8 mouse cellular contexts compared by ENCODE assay signal in genomic region chr19:7143854-7144253, GRCm38 (mm10). TPM values are rescaled to one million over a fixed set of nuclear protein-coding genes. Genes with fewer than 3 reads are reported as not detected.
DNase-seq lines count a peak whose midpoint lies in the region; ATAC-seq lines count a peak whose summit lies in the region.

No protein-coding gene starts in this region.

- H3K4me1 ChIP-seq in heart, embryonic 12.5 days (replicated peaks), result peaks cover 37% of the 10 kb centered on the region
- peaks cover 63% of the 10 kb centered on the region for H3K4me1 ChIP-seq in kidney, embryonic 15.5 days
- peaks cover 91% of the 10 kb centered on the region for H3K4me1 ChIP-seq in neural tube, embryonic 15.5 days

- peak overlapping the region; percentile 41 for H3K4me3 ChIP-seq in heart, embryonic 12.5 days
- H3K4me3 ChIP-seq in kidney, embryonic 15.5 days (replicated peaks), result peak overlapping the region; percentile 33
- peak overlapping the region; percentile 31 for H3K4me3 ChIP-seq in neural tube, embryonic 15.5 days (replicated peaks)

- no peaks in the 10 kb centered on the region for H3K9me3 ChIP-seq in heart, embryonic 12.5 days (replicated peaks)
- H3K9me3 ChIP-seq in kidney, embryonic 15.5 days (replicated peaks), result no peaks in the 10 kb centered on the region
- H3K9me3 ChIP-seq in neural tube, embryonic 15.5 days (replicated peaks), result no peaks in the 10 kb centered on the region

- peak overlapping the region; percentile 69 for H3K4me2 ChIP-seq in heart, embryonic 12.5 days
- H3K4me2 ChIP-seq in kidney, embryonic 15.5 days, result peak overlapping the region; percentile 63
- H3K4me2 ChIP-seq in neural tube, embryonic 15.5 days, result peak overlapping the region; percentile 59

- peaks cover 64% of the 10 kb centered on the region for H3K27me3 ChIP-seq in heart, embryonic 12.5 days (replicated peaks)
- H3K27me3 ChIP-seq in kidney, embryonic 15.5 days, result peaks cover 82% of the 10 kb centered on the region
- peaks cover 5% of the 10 kb centered on the region; the same call in 1 of the 2 replicates for H3K27me3 ChIP-seq in neural tube, embryonic 15.5 days (replicated peaks)

- DNase-seq in left cerebral cortex, adult 18-20 months (ENCODE audit: low spot score in 2 of 2), result peak; percentile 63 to 81
- no peak for DNase-seq in left cerebral cortex, adult 11 months (ENCODE audit: low spot score)
- peak; percentile 69 to 73 for DNase-seq in lung, adult 18-20 months
- peak; percentile 73 for DNase-seq in thymus, postnatal 0 days (ENCODE audit: low spot score)

- WGBS in heart, embryonic 12.5 days, result 1% methylated on average over 20 of the region's 20 CpGs
- under 1% methylated on average over 20 of the region's 20 CpGs for WGBS in kidney, embryonic 15.5 days
- WGBS in neural tube, embryonic 15.5 days, result under 1% methylated on average over 20 of the region's 20 CpGs

- no peak overlapping the region for H3K27ac ChIP-seq in heart, embryonic 12.5 days (ENCODE audit: poor library complexity, severe bottlenecking)
- H3K27ac ChIP-seq in kidney, embryonic 15.5 days, result no peak overlapping the region
- H3K27ac ChIP-seq in neural tube, embryonic 15.5 days (replicated peaks), result peak overlapping the region; percentile 58; the same call in 1 of the 2 replicates

- 0 out of 2 replicates have a peak, but pooled peaks have one; percentile 38 for ATAC-seq in erythroblast, adult 5-6 weeks (replicated peaks; ENCODE audit: low FRiP score, poor library complexity, severe bottlenecking)
- ATAC-seq in heart, embryonic 12.5 days (ENCODE audit: insufficient number of reproducible peaks, low FRiP score), result no peak
- peak; percentile 38 for ATAC-seq in kidney, embryonic 15.5 days (replicated peaks; ENCODE audit: low FRiP score)
- ATAC-seq in neural tube, embryonic 15.5 days (ENCODE audit: low FRiP score), result 0 out of 2 replicates have a peak, but pooled peaks have one; percentile 12

- H3K9ac ChIP-seq in heart, embryonic 12.5 days, result peak overlapping the region; percentile 50
- H3K9ac ChIP-seq in kidney, embryonic 15.5 days, result no peak overlapping the region
- 0 out of 2 replicates have a peak overlapping the region, but pooled peaks have one; percentile 18 for H3K9ac ChIP-seq in neural tube, embryonic 15.5 days (replicated peaks)

- H3K36me3 ChIP-seq in heart, embryonic 12.5 days, result no peaks in the 10 kb centered on the region
- H3K36me3 ChIP-seq in kidney, embryonic 15.5 days, result no peaks in the 10 kb centered on the region
- no peaks in the 10 kb centered on the region for H3K36me3 ChIP-seq in neural tube, embryonic 15.5 days

RNA-seq across cellular contexts. Expression of gene Flrt1, which starts 38.3 kb away (rescaled TPM):
- 10 to 100 TPM; 40.9 to 42.8 TPM for total RNA-seq in left cerebral cortex, adult 18-20 months (2021)
- not detected in 2 replicates for total RNA-seq in erythroblast, adult 5-6 weeks (2015; ENCODE audit: low replicate concordance)
- not detected in 2 replicates for total RNA-seq in erythroblast, adult 5-6 weeks (2017; ENCODE audit: low replicate concordance)
- polyA plus RNA-seq in heart, embryonic 12.5 days (2016; fragmentation: Nextera tagmentation; extraction: Ambion mirVana), result 0.81 and 0.87 TPM in 2 replicates
- 4.4 and 5.0 TPM in 2 replicates for polyA plus RNA-seq in kidney, embryonic 15.5 days (2015; fragmentation: Nextera tagmentation; extraction: Ambion mirVana)
- polyA plus RNA-seq in neural tube, embryonic 15.5 days (2015; fragmentation: Nextera tagmentation; extraction: Ambion mirVana), result 10.5 and 10.9 TPM in 2 replicates
- polyA plus RNA-seq in thymus, postnatal 0 days (2015; fragmentation: Nextera tagmentation; extraction: Ambion mirVana), result 1.3 and 1.5 TPM in 2 replicates
